Mouse (Mus musculus): ENCODE measurements around the gene Adgb. TPM values are rescaled to one million over a fixed set of nuclear protein-coding genes. Genes with fewer than 3 reads are reported as not detected.

Adgb gene
- polyA plus RNA-seq, 2 experiments, result 0.12 to 0.47 TPM

DNA sequence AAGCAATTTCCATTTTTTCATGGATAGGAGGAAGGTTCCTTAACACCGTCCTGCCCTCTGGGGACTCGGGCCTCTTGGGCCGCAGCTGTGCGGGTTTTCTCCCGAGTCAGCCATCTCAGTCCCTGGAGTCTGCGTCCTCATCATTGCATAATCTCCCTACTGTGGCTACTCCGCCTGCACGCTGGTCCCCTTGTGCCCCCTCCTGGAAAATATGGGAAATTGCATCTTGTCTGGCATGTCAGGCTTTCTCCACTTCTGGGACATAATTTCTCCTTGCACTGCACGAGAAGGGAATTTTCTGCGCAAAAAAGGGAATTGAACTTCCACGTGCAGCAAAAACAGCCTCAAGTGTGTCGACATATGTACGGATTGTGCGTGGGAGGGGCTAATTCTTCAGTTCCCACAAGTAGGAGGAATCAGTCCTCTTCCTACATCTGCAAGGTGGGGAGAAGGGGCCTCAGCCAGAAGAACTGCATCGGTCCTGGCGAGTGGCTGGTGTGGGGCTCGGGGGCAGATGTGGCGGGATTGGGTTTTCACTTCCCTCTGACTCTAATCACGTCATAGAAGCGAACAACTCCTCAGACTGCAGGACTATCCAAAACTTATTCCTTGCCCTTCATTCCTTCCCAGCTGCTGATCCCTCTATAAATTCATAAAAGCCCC, 150.9 kb downstream of the Adgb start:
- peak; percentile 80 for ATAC-seq (ENCODE audit: low FRiP score, low read depth)
- H3K27me3 ChIP-seq (ENCODE audit: control insufficient read depth, insufficient read depth, low read length), result no peaks in the 10 kb centered on the region
- no peak for TF ChIP-seq POLR2A (IDR thresholded peaks at IDR 0.05; ENCODE audit: borderline replicate concordance, extremely low read depth, insufficient read depth, insufficient read length)
- H3K4me1 ChIP-seq (ENCODE audit: control insufficient read depth, insufficient read depth, low read length), result no peaks in the 10 kb centered on the region
- DNase-seq (ENCODE audit: low spot score), result peak; percentile 60
- H3K4me3 ChIP-seq (replicated peaks; ENCODE audit: low read length), result no peak overlapping the region; the same call in 1 of the 2 replicates
- H3K9ac ChIP-seq (ENCODE audit: low read depth, low read length, severe bottlenecking), result peak overlapping the region; percentile 8; the same call in 1 of the 2 replicates
- WGBS, result 3% methylated on average over 20 of the region's 20 CpGs
- peak overlapping the region; percentile 36 for H3K4me2 ChIP-seq (replicated peaks; ENCODE audit: low read depth, low read length, severe bottlenecking)
- H3K36me3 ChIP-seq (ENCODE audit: control insufficient read depth, insufficient read depth, low read length), result no peaks in the 10 kb centered on the region
- no peak overlapping the region for H3K27ac ChIP-seq (replicated peaks; ENCODE audit: low read depth, low read length)
- no peaks in the 10 kb centered on the region for H3K9me3 ChIP-seq (ENCODE audit: control insufficient read depth, low read length)

DNA sequence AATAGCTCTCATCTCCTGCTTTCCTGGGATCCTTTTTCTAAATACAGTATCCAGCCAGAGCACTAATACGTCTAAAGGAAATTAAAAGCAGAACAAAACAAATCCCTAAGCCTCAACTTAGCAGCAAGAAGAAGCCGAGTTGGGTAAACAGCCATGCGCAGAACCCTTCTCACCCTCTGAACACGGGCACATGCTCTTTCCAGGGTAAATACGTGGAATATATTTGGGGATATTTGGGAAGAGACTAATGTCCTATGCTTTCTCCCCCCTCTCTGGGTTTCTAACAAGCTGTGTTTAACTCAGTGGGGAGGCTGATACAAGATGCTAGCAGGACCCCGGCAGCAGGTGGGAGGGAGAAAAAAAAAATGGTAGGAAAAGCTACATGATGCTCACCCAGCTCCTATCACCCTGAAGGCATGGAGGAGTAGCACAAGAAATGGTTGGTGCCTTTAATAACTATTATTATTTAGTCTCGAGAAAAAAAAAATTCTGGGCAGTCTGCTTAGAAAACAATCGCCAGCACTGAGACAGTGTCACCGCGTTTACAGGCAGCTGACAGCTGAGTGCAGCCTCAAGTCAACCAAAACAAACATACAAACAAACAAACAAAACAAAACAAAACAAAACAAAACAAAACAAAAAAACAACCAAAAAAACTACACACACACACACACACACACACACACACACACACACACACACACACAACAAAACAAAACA, 151.6 kb downstream of the Adgb start:
- peak overlapping the region; percentile 36 for H3K4me2 ChIP-seq (replicated peaks; ENCODE audit: low read depth, low read length, severe bottlenecking)
- no peaks in the 10 kb centered on the region for H3K36me3 ChIP-seq (ENCODE audit: control insufficient read depth, insufficient read depth, low read length)
- H3K9me3 ChIP-seq (ENCODE audit: control insufficient read depth, low read length), result no peaks in the 10 kb centered on the region
- TF ChIP-seq POLR2A (IDR thresholded peaks at IDR 0.05; ENCODE audit: borderline replicate concordance, extremely low read depth, insufficient read depth, insufficient read length), result no peak
- no peak overlapping the region; the same call in 1 of the 2 replicates for H3K4me3 ChIP-seq (replicated peaks; ENCODE audit: low read length)
- no peak overlapping the region for H3K9ac ChIP-seq (ENCODE audit: low read depth, low read length, severe bottlenecking)
- 60% methylated on average over 10 of the region's 10 CpGs for WGBS
- ATAC-seq (ENCODE audit: low FRiP score, low read depth), result no peak
- no peaks in the 10 kb centered on the region for H3K27me3 ChIP-seq (ENCODE audit: control insufficient read depth, insufficient read depth, low read length)
- H3K4me1 ChIP-seq (ENCODE audit: control insufficient read depth, insufficient read depth, low read length), result no peaks in the 10 kb centered on the region
- DNase-seq (ENCODE audit: low spot score), result no peak
- no peak overlapping the region for H3K27ac ChIP-seq (replicated peaks; ENCODE audit: low read depth, low read length)

DNA sequence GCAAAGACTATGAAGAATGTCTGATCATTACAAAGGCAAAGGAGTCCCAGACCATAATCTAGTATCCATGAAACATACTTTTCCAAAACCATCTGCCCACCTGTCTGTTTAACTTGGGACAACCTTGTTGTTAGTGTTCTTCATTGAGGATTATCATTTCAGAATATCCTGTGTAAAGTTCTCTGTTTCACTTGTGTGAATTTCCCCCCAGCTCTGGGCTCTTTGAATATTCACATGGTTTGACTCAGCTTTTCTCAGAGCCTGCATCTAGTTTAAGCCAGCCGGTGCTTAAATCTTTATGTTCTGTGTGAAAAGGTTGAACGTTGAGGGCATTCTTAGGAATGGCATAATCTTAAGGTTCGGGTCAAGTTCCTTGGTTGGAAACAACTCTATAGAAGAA, 154.0 kb downstream of the Adgb start:
- no peak for DNase-seq (ENCODE audit: low spot score)
- Histone ChIP-seq H3K36me3 (ENCODE audit: control insufficient read depth, insufficient read depth, low read length) (no peaks in the 10 kb centered on the region), H3K27ac (replicated peaks; ENCODE audit: low read depth, low read length) (no peak overlapping the region), H3K27me3 (ENCODE audit: control insufficient read depth, insufficient read depth, low read length) (no peaks in the 10 kb centered on the region), H3K9me3 (ENCODE audit: control insufficient read depth, low read length) (no peaks in the 10 kb centered on the region), H3K9ac (ENCODE audit: low read depth, low read length, severe bottlenecking) (no peak overlapping the region), H3K4me3 (replicated peaks; ENCODE audit: low read length) (no peak overlapping the region), H3K4me2 (replicated peaks; ENCODE audit: low read depth, low read length, severe bottlenecking) (no peak overlapping the region), H3K4me1 (ENCODE audit: control insufficient read depth, insufficient read depth, low read length) (no peaks in the 10 kb centered on the region)
- no peak for TF ChIP-seq POLR2A (IDR thresholded peaks at IDR 0.05; ENCODE audit: borderline replicate concordance, extremely low read depth, insufficient read depth, insufficient read length)
- no peak for ATAC-seq (ENCODE audit: low FRiP score, low read depth)
- WGBS, result 79% methylated on average over 3 of the region's 3 CpGs

DNA sequence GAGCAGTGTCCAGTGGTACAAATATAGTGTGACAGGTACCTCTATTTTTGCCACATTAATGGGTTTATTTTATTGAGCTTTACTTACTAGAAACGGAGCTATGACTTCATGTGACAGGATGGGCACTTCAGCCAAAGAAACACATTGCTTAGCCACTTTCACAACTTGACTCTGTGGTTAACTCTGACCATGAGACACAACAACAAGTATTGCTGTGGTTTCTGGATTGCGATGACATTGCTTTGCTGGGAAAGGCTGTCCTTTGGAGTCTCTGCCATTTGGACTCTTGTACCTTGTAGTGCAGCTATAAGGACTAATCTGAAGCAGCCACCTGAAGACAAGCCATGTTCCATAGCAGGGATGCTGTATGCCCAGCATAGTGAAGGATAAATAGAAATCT, 156.5 kb downstream of the Adgb start:
- no peak overlapping the region for H3K4me3 ChIP-seq (replicated peaks; ENCODE audit: low read length)
- no peaks in the 10 kb centered on the region for H3K36me3 ChIP-seq (ENCODE audit: control insufficient read depth, insufficient read depth, low read length)
- H3K4me2 ChIP-seq (replicated peaks; ENCODE audit: low read depth, low read length, severe bottlenecking), result no peak overlapping the region
- no peaks in the 10 kb centered on the region for H3K4me1 ChIP-seq (ENCODE audit: control insufficient read depth, insufficient read depth, low read length)
- no peak overlapping the region for H3K9ac ChIP-seq (ENCODE audit: low read depth, low read length, severe bottlenecking)
- 81% methylated on average over 2 of the region's 2 CpGs for WGBS
- no peaks in the 10 kb centered on the region for H3K27me3 ChIP-seq (ENCODE audit: control insufficient read depth, insufficient read depth, low read length)
- ATAC-seq (ENCODE audit: low FRiP score, low read depth) (no peak), DNase-seq (ENCODE audit: low spot score) (no peak)
- H3K9me3 ChIP-seq (ENCODE audit: control insufficient read depth, low read length), result no peaks in the 10 kb centered on the region
- H3K27ac ChIP-seq (replicated peaks; ENCODE audit: low read depth, low read length), result no peak overlapping the region
- TF ChIP-seq POLR2A (IDR thresholded peaks at IDR 0.05; ENCODE audit: borderline replicate concordance, extremely low read depth, insufficient read depth, insufficient read length), result no peak

DNA sequence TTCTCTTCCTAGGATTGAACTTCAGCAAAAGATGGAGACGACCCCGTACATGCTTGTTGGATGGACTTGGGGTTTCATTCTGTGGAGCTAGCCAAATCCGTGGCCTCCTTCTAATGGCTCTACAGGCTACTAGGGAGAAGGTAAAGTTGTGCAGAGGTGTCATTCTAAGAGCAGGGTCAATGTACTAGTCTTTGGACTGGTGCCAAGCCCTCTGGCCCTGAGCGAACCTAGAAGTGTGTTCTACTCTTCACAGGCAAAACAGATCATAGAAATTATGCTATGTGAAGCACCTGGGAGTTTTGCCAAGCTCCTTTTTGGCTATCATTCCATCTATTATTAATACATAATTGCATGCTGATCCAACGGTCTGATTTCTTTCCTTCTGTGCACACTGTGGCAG, 157.6 kb downstream of the Adgb start:
- H3K4me1 ChIP-seq (ENCODE audit: control insufficient read depth, insufficient read depth, low read length), result no peaks in the 10 kb centered on the region
- no peaks in the 10 kb centered on the region for H3K9me3 ChIP-seq (ENCODE audit: control insufficient read depth, low read length)
- H3K27ac ChIP-seq (replicated peaks; ENCODE audit: low read depth, low read length), result no peak overlapping the region
- H3K36me3 ChIP-seq (ENCODE audit: control insufficient read depth, insufficient read depth, low read length), result no peaks in the 10 kb centered on the region
- H3K9ac ChIP-seq (ENCODE audit: low read depth, low read length, severe bottlenecking), result no peak overlapping the region
- ATAC-seq (ENCODE audit: low FRiP score, low read depth) (no peak), DNase-seq (ENCODE audit: low spot score) (peak; percentile 22)
- no peak overlapping the region for H3K4me2 ChIP-seq (replicated peaks; ENCODE audit: low read depth, low read length, severe bottlenecking)
- TF ChIP-seq POLR2A (IDR thresholded peaks at IDR 0.05; ENCODE audit: borderline replicate concordance, extremely low read depth, insufficient read depth, insufficient read length), result no peak
- H3K4me3 ChIP-seq (replicated peaks; ENCODE audit: low read length), result no peak overlapping the region
- H3K27me3 ChIP-seq (ENCODE audit: control insufficient read depth, insufficient read depth, low read length), result no peaks in the 10 kb centered on the region
- 73% methylated on average over 5 of the region's 5 CpGs for WGBS
